Mouse (Mus musculus): ENCODE measurements around the gene Gm8229. TPM values are rescaled to one million over a fixed set of nuclear protein-coding genes. Genes with fewer than 3 reads are reported as not detected.

The Gm8229 gene
- polyA plus RNA-seq (2014; fragmentation: Illumina TruSeq; extraction: RNeasy Lipid Tissue Mini Kit (QIAGEN cat#74804); ENCODE audit: low read depth, low replicate concordance), result 4.4 TPM

GRCm38 (mm10) chr14:44365057-44365456 is at the start of gene Gm8229:
TSS of gene Gm8229 (plus strand) at chr14:44365357.

GRCm38 (mm10) chr14:44338484-44338883 is 26.7 kb upstream of the Gm8229 start, which contains the start of gene Gm5930:
TSS of gene Gm5930 (minus strand) at chr14:44338584.

GRCm38 (mm10) chr14:44410588-44410987 is 45.4 kb downstream of the Gm8229 start, which contains the start of gene Gm3371:
TSS of gene Gm3371 (minus strand) at chr14:44410688.

Other genes with a start within 250 kb of the Gm8229 start
- 13.0 TPM for gene Gm3327, start 241.5 kb upstream of the Gm8229 start, polyA plus RNA-seq (2014; fragmentation: Illumina TruSeq; extraction: RNeasy Lipid Tissue Mini Kit (QIAGEN cat#74804); ENCODE audit: low read depth, low replicate concordance)
- gene Gm8212, start 167.7 kb upstream of the Gm8229 start, polyA plus RNA-seq (2014; fragmentation: Illumina TruSeq; extraction: RNeasy Lipid Tissue Mini Kit (QIAGEN cat#74804); ENCODE audit: low read depth, low replicate concordance), result 6.9 TPM
- gene 4930503E14Rik, start 152.1 kb upstream of the Gm8229 start, polyA plus RNA-seq (2014; fragmentation: Illumina TruSeq; extraction: RNeasy Lipid Tissue Mini Kit (QIAGEN cat#74804); ENCODE audit: low read depth, low replicate concordance), result 33.2 TPM
- 10.3 TPM for gene Gm8220, start 79.8 kb upstream of the Gm8229 start, polyA plus RNA-seq (2014; fragmentation: Illumina TruSeq; extraction: RNeasy Lipid Tissue Mini Kit (QIAGEN cat#74804); ENCODE audit: low read depth, low replicate concordance)
- 43.9 TPM for gene Gm5930, start 26.8 kb upstream of the Gm8229 start, polyA plus RNA-seq (2014; fragmentation: Illumina TruSeq; extraction: RNeasy Lipid Tissue Mini Kit (QIAGEN cat#74804); ENCODE audit: low read depth, low replicate concordance)
- gene Gm3371, start 45.3 kb downstream of the Gm8229 start, polyA plus RNA-seq (2014; fragmentation: Illumina TruSeq; extraction: RNeasy Lipid Tissue Mini Kit (QIAGEN cat#74804); ENCODE audit: low read depth, low replicate concordance), result 13.7 TPM
- gene Gm8232, start 68.3 kb downstream of the Gm8229 start, polyA plus RNA-seq (2014; fragmentation: Illumina TruSeq; extraction: RNeasy Lipid Tissue Mini Kit (QIAGEN cat#74804); ENCODE audit: low read depth, low replicate concordance), result 4.9 TPM
- gene BC061237, start 127.1 kb downstream of the Gm8229 start, polyA plus RNA-seq (2014; fragmentation: Illumina TruSeq; extraction: RNeasy Lipid Tissue Mini Kit (QIAGEN cat#74804); ENCODE audit: low read depth, low replicate concordance), result 287 TPM
- gene Gm17093, start 152.9 kb downstream of the Gm8229 start, polyA plus RNA-seq (2014; fragmentation: Illumina TruSeq; extraction: RNeasy Lipid Tissue Mini Kit (QIAGEN cat#74804); ENCODE audit: low read depth, low replicate concordance), result not detected
- gene Gm8247, start 217.8 kb downstream of the Gm8229 start, polyA plus RNA-seq (2014; fragmentation: Illumina TruSeq; extraction: RNeasy Lipid Tissue Mini Kit (QIAGEN cat#74804); ENCODE audit: low read depth, low replicate concordance), result 4.3 TPM

All from testis, adult 10 weeks (tissue).